Mouse (Mus musculus) erythroid progenitor cell, adult 5-6 weeks (primary cell): ENCODE results near the gene Il1rn. TPM values are rescaled to one million over a fixed set of nuclear protein-coding genes. Genes with fewer than 3 reads are reported as not detected.

Experiments used
- ATAC-seq: replicated peaks from 2 replicates; pipeline ENCODE4 v1.8.0; 2016; ENCODE audit warnings: moderate number of reproducible peaks, mild to moderate bottlenecking, moderate TSS enrichment, inconsistent platforms; ENCODE audit not compliant: poor library complexity, low FRiP score, severe bottlenecking
- total RNA-seq, 2 experiments: library from RNA; stranded (forward) in 1 of 2; stranded (reverse) in 1 of 2; fragments of 150-400 nt in 1 of 2; fragments of 186-747, 209-891 nt in 1 of 2; gene quantifications; 2 replicates each; pipeline versions ENCODE4 v1.2.3 to v1.2.4; 2015 to 2017; ENCODE audit warnings: low replicate concordance in 2 of 2

The Il1rn gene
- total RNA-seq (2015; ENCODE audit: low replicate concordance) (2.5 and 8.3 TPM in 2 replicates), total RNA-seq (2017; ENCODE audit: low replicate concordance) (0.76 and 1.9 TPM in 2 replicates)

- no peak for ATAC-seq
Observed at GRCm38 (mm10) chr2:24336545-24336944, at the start of gene Il1rn. TSS of gene Il1rn (plus strand) at chr2:24336853.

DNA sequence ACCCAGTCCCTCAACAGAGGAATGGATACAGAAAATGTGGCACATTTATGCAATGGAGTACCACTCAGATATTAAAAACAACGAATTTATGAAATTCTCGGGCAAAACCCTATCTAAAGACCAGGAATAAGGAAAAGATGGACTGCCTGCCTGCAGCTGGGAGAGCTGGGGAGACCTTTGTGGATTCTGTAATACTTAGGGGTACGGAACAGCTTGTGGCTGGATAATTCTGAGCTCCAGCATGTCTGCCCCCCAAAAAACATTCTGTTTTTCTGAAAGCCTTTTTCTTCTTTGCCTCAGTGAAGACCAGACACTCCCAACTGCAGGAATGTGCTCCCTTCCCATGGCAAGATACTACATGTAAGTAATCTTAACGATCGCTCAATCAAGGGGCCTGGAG lies 45.8 kb upstream of the Il1rn start, which contains the start of gene Il1f10:
Gene Il1f10 (plus strand): TSS at position 301 of the 400 bp plus-strand sequence.
- ATAC-seq = no peak

DNA sequence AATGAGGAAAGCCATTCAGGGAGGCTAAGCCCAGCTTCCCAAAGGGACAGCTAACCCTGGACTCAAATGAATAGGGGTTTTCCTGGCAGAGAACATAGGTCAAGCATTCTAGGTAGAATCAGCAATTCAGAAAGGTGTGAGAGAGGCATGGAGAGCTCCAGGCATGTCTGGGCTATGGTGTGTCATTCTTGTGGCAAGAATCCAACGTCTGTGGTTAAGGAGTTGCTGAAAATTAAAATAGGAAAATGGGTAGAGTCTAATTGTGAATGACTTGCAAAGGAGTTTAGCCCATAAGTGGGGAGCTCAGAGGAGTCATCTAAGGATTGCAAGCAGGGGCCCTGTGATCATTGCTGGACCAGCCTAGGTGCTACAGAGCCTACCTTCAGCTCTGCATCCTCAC lies 42.0 kb upstream of the Il1rn start:
- no peak for ATAC-seq

GRCm38 (mm10) chr2:24296837-24297236 lies 39.8 kb upstream of the Il1rn start:
- peak; percentile 49; the same call in 1 of the 2 replicates for ATAC-seq

DNA sequence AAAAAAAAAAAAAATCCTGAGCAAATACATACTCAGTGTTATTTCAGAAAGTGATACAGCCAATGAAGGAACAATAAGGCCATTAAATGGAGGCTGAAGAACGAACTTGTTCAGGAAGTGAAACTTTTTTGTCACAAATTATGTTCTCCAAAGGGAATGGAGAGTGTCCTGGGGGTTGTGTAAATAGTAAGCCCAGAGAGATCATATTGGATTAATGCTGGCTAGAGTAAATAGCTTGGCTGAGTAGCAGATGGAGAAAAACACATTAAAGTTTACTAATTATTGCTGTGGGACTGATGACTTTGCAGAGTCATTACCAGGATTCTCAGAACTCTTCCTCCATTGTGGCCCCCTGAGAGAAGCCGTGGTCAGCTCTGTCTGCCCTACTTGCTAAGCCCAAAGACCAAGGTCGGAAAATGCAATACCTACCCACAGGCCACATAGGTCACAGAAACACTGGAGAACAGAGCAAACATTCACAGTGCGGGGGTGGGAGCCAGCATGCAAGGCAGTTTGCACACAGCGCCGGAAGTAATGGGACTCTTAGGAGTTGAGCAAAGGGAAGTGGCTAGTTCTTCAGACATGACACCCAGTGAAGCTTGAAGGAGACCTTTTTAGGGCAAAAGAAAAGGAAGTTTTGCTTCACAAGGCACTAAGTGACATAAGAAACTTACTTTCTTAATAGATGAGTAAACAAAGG lies 25.2 kb upstream of the Il1rn start:
- no peak for ATAC-seq

- ATAC-seq = no peak
Observed at GRCm38 (mm10) chr2:24316919-24317318, 19.7 kb upstream of the Il1rn start.

DNA sequence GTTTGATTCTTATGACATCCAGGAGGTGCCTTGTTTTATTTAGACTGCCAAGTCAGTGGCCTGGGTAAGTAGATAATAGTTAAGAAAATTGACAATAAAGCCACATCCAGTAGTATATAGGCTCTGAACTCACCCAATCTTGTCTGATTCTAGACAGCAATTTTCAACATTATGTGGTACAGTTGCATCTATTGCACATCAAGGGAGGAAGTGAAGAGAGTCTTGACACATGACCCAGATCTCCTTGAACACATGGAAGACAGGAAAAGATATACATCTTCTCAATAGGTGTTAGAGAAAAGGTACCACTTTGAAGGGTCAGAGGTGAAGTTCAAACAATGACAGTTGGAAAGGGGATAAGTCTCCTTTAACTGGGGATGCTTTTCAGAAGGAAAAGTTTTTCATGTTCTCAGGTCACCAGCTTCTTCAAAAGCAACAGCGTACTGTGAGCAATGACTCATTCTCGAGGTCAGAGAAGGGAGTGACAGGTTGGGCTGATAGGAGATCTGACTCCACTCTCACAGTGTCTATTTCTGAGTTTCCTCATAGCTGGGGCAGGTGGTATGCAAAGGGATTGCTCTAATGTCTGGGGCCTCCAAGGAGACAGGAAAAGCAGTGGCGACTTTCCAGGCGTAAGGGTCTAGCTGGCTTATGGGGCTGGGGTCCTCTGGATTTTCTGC lies 18.6 kb upstream of the Il1rn start:
- ATAC-seq = no peak

DNA sequence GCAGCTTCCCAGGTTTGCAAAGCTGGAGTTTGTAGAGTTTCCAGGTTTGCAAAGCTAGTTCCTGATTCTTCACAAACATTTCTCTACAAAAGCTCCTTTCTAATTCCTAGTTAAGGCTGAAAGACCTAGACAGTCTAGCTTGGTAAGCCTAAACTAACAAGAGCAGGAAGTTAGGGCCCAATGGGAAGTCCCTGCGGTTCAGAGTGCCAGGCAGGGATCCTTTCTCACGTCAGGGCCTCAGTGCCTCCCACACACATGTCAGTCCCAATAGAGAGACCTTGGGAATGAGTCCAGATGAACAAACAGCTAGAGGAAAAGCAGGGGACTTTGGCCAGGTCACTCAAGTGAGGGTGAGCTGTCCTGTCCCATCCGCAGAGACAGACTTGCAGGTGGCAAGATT lies 1.3 kb upstream of the Il1rn start:
- ATAC-seq = no peak

DNA sequence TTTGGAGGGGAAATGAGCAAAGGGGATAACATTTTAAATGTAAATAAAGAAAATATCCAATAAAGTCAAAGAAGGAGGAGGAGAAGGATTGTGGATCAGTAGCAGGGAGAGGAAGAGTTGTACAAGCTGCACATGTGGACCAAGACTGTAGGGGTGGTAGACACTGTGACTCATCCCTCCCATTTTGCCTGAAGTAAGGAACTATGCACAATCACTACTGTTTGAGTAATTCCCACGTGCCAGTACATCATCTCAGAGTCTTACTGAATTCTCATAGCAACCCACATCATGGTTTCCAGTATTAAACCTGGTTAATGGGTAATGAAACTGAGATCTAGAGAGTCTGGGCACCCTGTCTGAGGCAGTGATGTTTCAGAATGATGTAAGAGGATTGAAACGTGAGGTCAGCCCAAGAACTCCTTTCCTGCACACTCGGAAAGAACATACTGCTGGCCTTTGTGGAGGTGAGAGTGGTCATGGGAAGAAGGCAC lies 4.8 kb downstream of the Il1rn start:
- no peak for ATAC-seq

- no peak for ATAC-seq
Observed at GRCm38 (mm10) chr2:24344619-24345018, 8.0 kb downstream of the Il1rn start.

GRCm38 (mm10) chr2:24345056-24345455 lies 8.4 kb downstream of the Il1rn start:
- no peak for ATAC-seq

DNA sequence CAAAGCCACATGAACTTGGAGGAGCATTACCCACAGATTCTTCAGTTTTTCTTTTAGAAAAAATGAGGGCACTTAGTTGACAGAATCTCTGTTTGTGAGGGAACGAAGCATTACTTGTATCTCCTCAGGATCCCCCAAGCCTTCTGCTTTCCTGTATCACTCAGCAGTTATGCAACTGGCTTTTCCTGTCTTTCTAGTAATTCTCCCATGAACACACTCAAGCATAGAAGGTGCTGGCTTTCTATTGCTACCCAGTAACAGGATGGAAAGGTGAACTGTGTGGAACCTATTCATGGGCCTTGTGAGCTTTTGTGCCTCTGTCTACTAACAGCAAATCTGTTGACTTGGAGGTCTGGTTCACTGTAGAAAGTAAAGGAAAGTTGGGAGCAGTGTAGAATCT lies 11.3 kb downstream of the Il1rn start:
- no peak for ATAC-seq

- ATAC-seq = no peak
Observed at GRCm38 (mm10) chr2:24351159-24351558, 14.5 kb downstream of the Il1rn start.

GRCm38 (mm10) chr2:24353042-24353441 lies 16.4 kb downstream of the Il1rn start:
- no peak for ATAC-seq

- ATAC-seq = no peak
Observed at GRCm38 (mm10) chr2:24357642-24358041, 21.0 kb downstream of the Il1rn start.

GRCm38 (mm10) chr2:24359347-24359746 lies 22.7 kb downstream of the Il1rn start:
- no peak for ATAC-seq

GRCm38 (mm10) chr2:24363818-24364217 lies 27.2 kb downstream of the Il1rn start:
- ATAC-seq = no peak

- ATAC-seq = no peak
Observed at GRCm38 (mm10) chr2:24366214-24366975, 29.7 kb downstream of the Il1rn start.

- ATAC-seq = peak; percentile 63
Observed at GRCm38 (mm10) chr2:24367030-24367894, 30.6 kb downstream of the Il1rn start, which contains the start of gene Psd4. TSS of gene Psd4 (plus strand) at chr2:24367580.
